Mouse (Mus musculus): ENCODE data around the gene Pih1d2.
"Not testable (repeated sequence)": the region's sequence is repeated elsewhere in the genome, so short reads cannot be mapped to it uniquely, and the experiment has no call there.

Pih1d2 gene

GRCm38 (mm10) chr9:50630903-50631302 is 13.8 kb downstream of the Pih1d2 start:
- DNase-seq: not testable (repeated sequence)

GRCm38 (mm10) chr9:50632016-50632688 is 15.0 kb downstream of the Pih1d2 start:
- no peak for DNase-seq

- no peak for DNase-seq
Measured at GRCm38 (mm10) chr9:50633059-50633458, 15.9 kb downstream of the Pih1d2 start.

- no peak for DNase-seq
Measured at GRCm38 (mm10) chr9:50634270-50634669, 17.1 kb downstream of the Pih1d2 start.

- DNase-seq: no peak
Measured at GRCm38 (mm10) chr9:50646826-50647370, 29.8 kb downstream of the Pih1d2 start.

GRCm38 (mm10) chr9:50650503-50650902 is 33.4 kb downstream of the Pih1d2 start:
- DNase-seq: no peak

- no peak for DNase-seq
Measured at GRCm38 (mm10) chr9:50658391-50658790, 41.3 kb downstream of the Pih1d2 start.

- no peak for DNase-seq
Measured at GRCm38 (mm10) chr9:50658941-50659388, 41.8 kb downstream of the Pih1d2 start.

- DNase-seq: peak; percentile 94
Measured at GRCm38 (mm10) chr9:50659392-50660217, 42.5 kb downstream of the Pih1d2 start, which contains the start of gene Dlat. TSS of gene Dlat (minus strand) at chr9:50659780.

- peak; percentile 51 for DNase-seq
Measured at GRCm38 (mm10) chr9:50660431-50660830, 43.3 kb downstream of the Pih1d2 start.

GRCm38 (mm10) chr9:50664826-50665225 is 47.7 kb downstream of the Pih1d2 start:
- DNase-seq: no peak

- no peak for DNase-seq
Measured at GRCm38 (mm10) chr9:50666442-50666841, 49.3 kb downstream of the Pih1d2 start.

- no peak for DNase-seq
Measured at GRCm38 (mm10) chr9:50667579-50668498, 50.7 kb downstream of the Pih1d2 start.

- DNase-seq: no peak
Measured at GRCm38 (mm10) chr9:50670690-50671089, 53.6 kb downstream of the Pih1d2 start.

Measured in cerebellum, adult 9-11 months (tissue).